Mouse (Mus musculus): ENCODE data around the gene Hbb-bt. TPM values are rescaled to one million over a fixed set of nuclear protein-coding genes. Genes with fewer than 3 reads are reported as not detected.
A peak's percentile ranks its signal among the peaks of the same experiment; 100 is the strongest.
"Not testable (repeated sequence)": the region's sequence is repeated elsewhere in the genome, so short reads cannot be mapped to it uniquely, and the experiment has no call there.

Gene Hbb-bt
- total RNA-seq, 1 experiment = not detected

GRCm38 (mm10) chr7:103809801-103810155 is 4.0 kb downstream of the Hbb-bt start:
- no peak for DNase-seq (ENCODE audit: low read depth, low spot score)
- Histone ChIP-seq H3K4me1 (ENCODE audit: control insufficient read depth in 2 of 2, insufficient read depth in 2 of 2, low read length in 2 of 2, poor library complexity in 1 of 2) (no peaks in the 10 kb centered on the region), H3K4me3 (ENCODE audit: insufficient read depth in 1 of 2, low read depth in 1 of 2, low read length in 2 of 2, poor library complexity in 1 of 2, severe bottlenecking in 1 of 2) (no peak overlapping the region), H3K36me3 (ENCODE audit: control insufficient read depth, insufficient read depth, low read length, poor library complexity, severe bottlenecking) (no peaks in the 10 kb centered on the region), H3K9ac (ENCODE audit: insufficient read depth, low read depth, low read length, poor library complexity, severe bottlenecking) (no peak overlapping the region), H3K27ac (ENCODE audit: insufficient read depth, low read depth, low read length, poor library complexity, severe bottlenecking) (no peak overlapping the region), H3K9me3 (ENCODE audit: control insufficient read depth, insufficient read depth, low read depth, low read length) (no peaks in the 10 kb centered on the region)
- TF ChIP-seq ZNF384 (IDR thresholded peaks at IDR 0.05; ENCODE audit: low read depth, low read length) (no peak), CHD2 (IDR thresholded peaks at IDR 0.05; ENCODE audit: low read depth, low read length) (no peak), HCFC1 (IDR thresholded peaks at IDR 0.05; ENCODE audit: borderline replicate concordance, insufficient read depth, low read length) (no peak), MAFK (IDR thresholded peaks at IDR 0.05; ENCODE audit: insufficient read depth, low read depth, low read length) (no peak), ZC3H11A (IDR thresholded peaks at IDR 0.05; ENCODE audit: borderline replicate concordance, low read depth, low read length) (no peak)
- in situ Hi-C loops (cut with MboI; ENCODE audit: low sequenced_read_pairs in 2 of 2, unreplicated experiment in 2 of 2) = no loop called here

- TF ChIP-seq ZNF384 (IDR thresholded peaks at IDR 0.05; ENCODE audit: low read depth, low read length) = no peak
- no peak for TF ChIP-seq CHD2 (IDR thresholded peaks at IDR 0.05; ENCODE audit: low read depth, low read length)
- TF ChIP-seq HCFC1 (IDR thresholded peaks at IDR 0.05; ENCODE audit: borderline replicate concordance, insufficient read depth, low read length) = no peak
- TF ChIP-seq ZC3H11A (IDR thresholded peaks at IDR 0.05; ENCODE audit: borderline replicate concordance, low read depth, low read length) = no peak
- TF ChIP-seq MAFK (IDR thresholded peaks at IDR 0.05; ENCODE audit: insufficient read depth, low read depth, low read length) = no peak
- no peaks in the 10 kb centered on the region for H3K4me1 ChIP-seq (ENCODE audit: control insufficient read depth in 2 of 2, insufficient read depth in 2 of 2, low read length in 2 of 2, poor library complexity in 1 of 2)
- no peak overlapping the region for H3K27ac ChIP-seq (ENCODE audit: insufficient read depth, low read depth, low read length, poor library complexity, severe bottlenecking)
- DNase-seq (ENCODE audit: low read depth, low spot score) = no peak
- H3K36me3 ChIP-seq (ENCODE audit: control insufficient read depth, insufficient read depth, low read length, poor library complexity, severe bottlenecking) = no peaks in the 10 kb centered on the region
- H3K4me3 ChIP-seq (ENCODE audit: insufficient read depth in 1 of 2, low read depth in 1 of 2, low read length in 2 of 2, poor library complexity in 1 of 2, severe bottlenecking in 1 of 2) = no peak overlapping the region
- H3K9me3 ChIP-seq (ENCODE audit: control insufficient read depth, insufficient read depth, low read depth, low read length) = no peaks in the 10 kb centered on the region
- in situ Hi-C loops (cut with MboI; ENCODE audit: low sequenced_read_pairs in 2 of 2, unreplicated experiment in 2 of 2) = no loop called here
- H3K9ac ChIP-seq (ENCODE audit: insufficient read depth, low read depth, low read length, poor library complexity, severe bottlenecking) = no peak overlapping the region
These were observed 4.6 kb downstream of the Hbb-bt start for GRCm38 (mm10) chr7:103808971-103809800.

- DNase-seq (ENCODE audit: low read depth, low spot score); H3K27ac ChIP-seq (ENCODE audit: insufficient read depth, low read depth, low read length, poor library complexity, severe bottlenecking); H3K36me3 ChIP-seq (ENCODE audit: control insufficient read depth, insufficient read depth, low read length, poor library complexity, severe bottlenecking); H3K4me3 ChIP-seq (ENCODE audit: insufficient read depth in 1 of 2, low read depth in 1 of 2, low read length in 2 of 2, poor library complexity in 1 of 2, severe bottlenecking in 1 of 2); in situ Hi-C loops (cut with MboI; ENCODE audit: low sequenced_read_pairs in 2 of 2, unreplicated experiment in 2 of 2); H3K4me1 ChIP-seq (ENCODE audit: control insufficient read depth in 2 of 2, insufficient read depth in 2 of 2, low read length in 2 of 2, poor library complexity in 1 of 2); H3K9ac ChIP-seq (ENCODE audit: insufficient read depth, low read depth, low read length, poor library complexity, severe bottlenecking); H3K9me3 ChIP-seq (ENCODE audit: control insufficient read depth, insufficient read depth, low read depth, low read length): not testable (repeated sequence)
These were observed 5.7 kb downstream of the Hbb-bt start for GRCm38 (mm10) chr7:103808120-103808519.

GRCm38 (mm10) chr7:103806856-103807255 is 6.9 kb downstream of the Hbb-bt start:
- Histone ChIP-seq H3K36me3 (ENCODE audit: control insufficient read depth, insufficient read depth, low read length, poor library complexity, severe bottlenecking) (no peaks in the 10 kb centered on the region), H3K9me3 (ENCODE audit: control insufficient read depth, insufficient read depth, low read depth, low read length) (no peaks in the 10 kb centered on the region), H3K4me1 (ENCODE audit: control insufficient read depth in 2 of 2, insufficient read depth in 2 of 2, low read length in 2 of 2, poor library complexity in 1 of 2) (no peaks in the 10 kb centered on the region), H3K27ac (ENCODE audit: insufficient read depth, low read depth, low read length, poor library complexity, severe bottlenecking) (no peak overlapping the region), H3K9ac (ENCODE audit: insufficient read depth, low read depth, low read length, poor library complexity, severe bottlenecking) (no peak overlapping the region), H3K4me3 (ENCODE audit: insufficient read depth in 1 of 2, low read depth in 1 of 2, low read length in 2 of 2, poor library complexity in 1 of 2, severe bottlenecking in 1 of 2) (no peak overlapping the region)
- TF ChIP-seq HCFC1 (IDR thresholded peaks at IDR 0.05; ENCODE audit: borderline replicate concordance, insufficient read depth, low read length) (no peak), ZNF384 (IDR thresholded peaks at IDR 0.05; ENCODE audit: low read depth, low read length) (no peak), MAFK (IDR thresholded peaks at IDR 0.05; ENCODE audit: insufficient read depth, low read depth, low read length) (no peak), CHD2 (IDR thresholded peaks at IDR 0.05; ENCODE audit: low read depth, low read length) (no peak), ZC3H11A (IDR thresholded peaks at IDR 0.05; ENCODE audit: borderline replicate concordance, low read depth, low read length) (no peak)
- peak; percentile 21 for DNase-seq (ENCODE audit: low read depth, low spot score)
- in situ Hi-C loops (cut with MboI; ENCODE audit: low sequenced_read_pairs in 2 of 2, unreplicated experiment in 2 of 2) = no loop called here
